Mouse (Mus musculus) spleen, adult 2 months (tissue): Measurements from ENCODE around the gene Gpx8. TPM values are rescaled to one million over a fixed set of nuclear protein-coding genes. Genes with fewer than 3 reads are reported as not detected.
"Not testable (repeated sequence)": the region's sequence is repeated elsewhere in the genome, so short reads cannot be mapped to it uniquely, and the experiment has no call there.

ENCODE experiments used
- DNase-seq, 2 experiments: peaks; one replicate each; pipeline versions ENCODE4 v3.0.0 to v3.0.0-alpha.2; 2012 to 2021; ENCODE audit warnings: low spot score in 2 of 2, low read depth in 1 of 2
- H3K27ac ChIP-seq: fragments of 200-500 bp; 2 replicates; pipeline ENCODE4 v1.5.1; 2012; ENCODE audit warnings: low read length, inconsistent platforms; ENCODE audit not compliant: insufficient read depth
- H3K27me3 ChIP-seq: fragments of 200-500 bp; 2 replicates; pipeline ENCODE4 v1.6.1; 2012; ENCODE audit warnings: mild to moderate bottlenecking, moderate library complexity, low read length, inconsistent platforms; ENCODE audit not compliant: control insufficient read depth, insufficient read depth
- H3K36me3 ChIP-seq: fragments of 200-500 bp; 2 replicates; pipeline ENCODE4 v1.6.1; 2012; ENCODE audit warnings: mild to moderate bottlenecking, low read length, inconsistent platforms; ENCODE audit not compliant: control insufficient read depth, insufficient read depth
- H3K4me1 ChIP-seq: fragments of 200-500 bp; 2 replicates; pipeline ENCODE4 v1.6.1; 2011; ENCODE audit warnings: inconsistent platforms; ENCODE audit not compliant: control insufficient read depth, insufficient read depth, insufficient read length
- H3K4me3 ChIP-seq: fragments of 200-500 bp; 2 replicates; pipeline ENCODE4 v1.5.1; 2011; ENCODE audit warnings: mild to moderate bottlenecking, inconsistent platforms; ENCODE audit not compliant: insufficient read depth, insufficient read length; ENCODE audit errors: extremely low read depth
- CTCF ChIP-seq: fragments of 200-500 bp; IDR thresholded peaks from 2 replicates; pipeline ENCODE4 v1.5.1; 2011; ENCODE audit warnings: mild to moderate bottlenecking, inconsistent platforms; ENCODE audit not compliant: insufficient read depth, insufficient read length, insufficient replicate concordance; ENCODE audit errors: extremely low read depth
- POLR2A ChIP-seq: fragments of 200-500 bp; IDR thresholded peaks from 2 replicates; pipeline ENCODE4 v1.6.1; 2011; ENCODE audit warnings: low read depth, low read length, inconsistent platforms
- WGBS: fragments of 180-500 bp; shearing (Covaris S2); methylation state at CpG from one replicate; pipeline ENCODE4 v1.1.7; 2018; 5-methylcytosine and 5-hydroxymethylcytosine counted together
- polyA plus RNA-seq: library from polyadenylated mRNA; depleted of rRNA; stranded (reverse); fragments of >200 nt; gene quantifications from 2 replicates; pipeline ENCODE4 v1.2.3, GENCODE M21; 2012

Gene Gpx8
- polyA plus RNA-seq, 1 experiment, result 0.61 TPM

GRCm38 (mm10) chr13:113031792-113032571, 14.2 kb downstream of the Gpx8 start:
- peaks cover 14% of the 10 kb centered on the region for H3K27me3 ChIP-seq
- DNase-seq, result no peak

GRCm38 (mm10) chr13:113031351-113031750, 14.9 kb downstream of the Gpx8 start:
- no peak overlapping the region for H3K4me3 ChIP-seq
- H3K4me1 ChIP-seq, result peaks cover 9% of the 10 kb centered on the region
- TF ChIP-seq CTCF (no peak), POLR2A (no peak)
- no peak overlapping the region for H3K27ac ChIP-seq
- DNase-seq, result no peak
- H3K27me3 ChIP-seq, result peaks cover 14% of the 10 kb centered on the region
- H3K36me3 ChIP-seq, result no peaks in the 10 kb centered on the region
- 10% methylated on average over 7 of the region's 7 CpGs for WGBS

More at GRCm38 (mm10) chr13:113031792-113032571, 14.2 kb downstream of the Gpx8 start:
- no peak for TF ChIP-seq CTCF
- TF ChIP-seq POLR2A, result no peak
- Histone ChIP-seq H3K36me3 (no peaks in the 10 kb centered on the region), H3K4me3 (peak overlapping the region; percentile 39; the same call in 1 of the 2 replicates), H3K27ac (no peak overlapping the region), H3K4me1 (peaks cover 9% of the 10 kb centered on the region)
- 2% methylated on average over 40 of the region's 40 CpGs for WGBS

GRCm38 (mm10) chr13:113023274-113024143, 22.7 kb downstream of the Gpx8 start:
- Histone ChIP-seq H3K27ac (no peak overlapping the region), H3K27me3 (no peaks in the 10 kb centered on the region), H3K36me3 (no peaks in the 10 kb centered on the region), H3K4me3 (no peak overlapping the region), H3K4me1 (peaks cover 2% of the 10 kb centered on the region; the same call in 1 of the 2 replicates)
- no peak for DNase-seq
- 24% methylated on average over 17 of the region's 17 CpGs for WGBS
- TF ChIP-seq POLR2A (no peak), CTCF (no peak)

GRCm38 (mm10) chr13:113022467-113022866, 23.7 kb downstream of the Gpx8 start:
- Histone ChIP-seq H3K27me3 (no peaks in the 10 kb centered on the region), H3K4me1 (peaks cover 2% of the 10 kb centered on the region; the same call in 1 of the 2 replicates), H3K36me3 (no peaks in the 10 kb centered on the region), H3K27ac (no peak overlapping the region), H3K4me3 (no peak overlapping the region)
- WGBS, result 78% methylated on average over 8 of the region's 8 CpGs
- TF ChIP-seq POLR2A (no peak), CTCF (no peak)
- no peak for DNase-seq

- no peak for DNase-seq
- H3K4me3 ChIP-seq, result no peak overlapping the region
- H3K27ac ChIP-seq, result no peak overlapping the region
- H3K36me3 ChIP-seq, result no peaks in the 10 kb centered on the region
- H3K27me3 ChIP-seq, result no peaks in the 10 kb centered on the region
- 85% methylated on average over 2 of the region's 2 CpGs for WGBS
- TF ChIP-seq POLR2A, result no peak
- no peak for TF ChIP-seq CTCF
- peaks cover 2% of the 10 kb centered on the region; the same call in 1 of the 2 replicates for H3K4me1 ChIP-seq
These were observed 24.7 kb downstream of the Gpx8 start for GRCm38 (mm10) chr13:113021521-113021920.

- H3K4me3 ChIP-seq, result peak overlapping the region; percentile 89
- H3K4me1 ChIP-seq, H3K36me3 ChIP-seq, H3K27me3 ChIP-seq: not testable (repeated sequence)
- H3K27ac ChIP-seq, result peak overlapping the region; percentile 77
- WGBS, result 12% methylated on average over 19 of the region's 20 CpGs
- DNase-seq, result peak in 1 of 2 experiments; percentile 65
These were observed 32.8 kb downstream of the Gpx8 start for GRCm38 (mm10) chr13:113013174-113013953.
